Mouse (Mus musculus): ENCODE measurements around the gene Plcb3. TPM values are rescaled to one million over a fixed set of nuclear protein-coding genes. Genes with fewer than 3 reads are reported as not detected.

Plcb3 gene
- total RNA-seq, 2 experiments from 2014 or later = 18.1 to 19.3 TPM

DNA sequence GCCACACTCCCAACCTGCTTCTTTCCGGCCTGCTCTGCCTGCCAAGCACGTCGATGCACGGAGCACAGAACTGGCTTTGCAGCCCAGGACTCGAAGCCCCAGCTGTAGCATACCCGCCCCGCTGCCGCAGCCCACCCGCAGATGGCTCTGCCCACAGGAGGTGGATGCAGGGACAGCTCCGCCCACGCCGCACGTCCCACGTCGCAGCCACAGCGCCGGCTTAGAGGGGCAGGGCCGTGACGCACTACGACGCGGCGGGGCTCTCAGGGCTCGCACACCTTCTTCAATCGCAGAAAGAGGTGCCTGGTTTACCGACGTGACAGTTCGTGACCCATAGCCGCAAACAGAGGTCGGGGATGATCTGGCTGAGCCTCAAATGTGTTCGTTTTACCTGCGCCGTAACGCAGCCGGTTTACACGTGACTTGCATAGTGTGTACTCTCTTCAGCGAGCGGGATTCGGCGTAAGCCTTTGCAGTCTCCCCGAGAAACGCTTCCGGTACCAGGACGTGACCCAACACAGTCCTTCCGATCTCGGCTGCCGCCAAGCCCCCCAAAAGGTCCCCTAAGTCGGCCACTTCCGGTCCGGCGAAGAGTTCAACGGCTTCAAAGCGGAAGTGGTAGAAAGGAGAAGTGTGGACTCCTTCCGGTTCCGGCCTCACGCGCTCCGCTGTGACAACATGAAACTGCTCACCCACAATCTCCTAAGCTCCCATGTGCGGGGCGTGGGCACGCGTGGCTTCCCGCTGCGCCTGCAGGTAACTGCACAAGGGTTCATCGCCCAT lies 66.6 kb downstream of the Plcb3 start, which contains the start of the genes Trmt112 and Prdx5:
TSS of gene Trmt112 (plus strand) at position 192 of the 783 bp plus-strand sequence.
TSS of gene Prdx5 (minus strand) at position 600 of the 783 bp plus-strand sequence.
- peak; percentile 92 to 94 for DNase-seq
- intact Hi-C loops (cut with DNase I) = loop anchor here (2.0 kb wide), 1 partner anchor 69 kb away; the partner anchor contains the start of gene Rps6ka4

DNA sequence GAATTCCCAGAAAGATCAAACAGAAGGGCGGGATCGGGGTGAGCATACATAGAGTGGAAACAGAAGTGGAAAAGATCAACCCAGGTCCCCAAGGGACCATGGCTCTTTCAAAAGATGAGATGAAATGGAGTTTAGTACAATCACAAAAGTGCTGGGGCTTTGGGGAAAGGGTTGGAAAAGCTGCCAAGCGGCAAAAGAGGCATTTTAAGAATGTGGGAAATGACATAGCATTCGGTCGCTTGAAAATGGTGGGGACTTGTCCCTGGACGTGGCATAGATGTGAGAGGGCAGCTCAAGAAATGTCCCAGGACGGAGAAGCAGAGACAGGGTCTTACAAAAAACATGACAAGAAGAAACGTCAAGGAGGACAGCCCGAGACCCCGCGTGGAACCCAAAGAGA lies 67.2 kb downstream of the Plcb3 start:
- intact Hi-C loops (cut with DNase I) = loop anchor here (2.0 kb wide), 1 partner anchor 68 kb away; the partner anchor contains the start of gene Rps6ka4
- DNase-seq = no peak

DNA sequence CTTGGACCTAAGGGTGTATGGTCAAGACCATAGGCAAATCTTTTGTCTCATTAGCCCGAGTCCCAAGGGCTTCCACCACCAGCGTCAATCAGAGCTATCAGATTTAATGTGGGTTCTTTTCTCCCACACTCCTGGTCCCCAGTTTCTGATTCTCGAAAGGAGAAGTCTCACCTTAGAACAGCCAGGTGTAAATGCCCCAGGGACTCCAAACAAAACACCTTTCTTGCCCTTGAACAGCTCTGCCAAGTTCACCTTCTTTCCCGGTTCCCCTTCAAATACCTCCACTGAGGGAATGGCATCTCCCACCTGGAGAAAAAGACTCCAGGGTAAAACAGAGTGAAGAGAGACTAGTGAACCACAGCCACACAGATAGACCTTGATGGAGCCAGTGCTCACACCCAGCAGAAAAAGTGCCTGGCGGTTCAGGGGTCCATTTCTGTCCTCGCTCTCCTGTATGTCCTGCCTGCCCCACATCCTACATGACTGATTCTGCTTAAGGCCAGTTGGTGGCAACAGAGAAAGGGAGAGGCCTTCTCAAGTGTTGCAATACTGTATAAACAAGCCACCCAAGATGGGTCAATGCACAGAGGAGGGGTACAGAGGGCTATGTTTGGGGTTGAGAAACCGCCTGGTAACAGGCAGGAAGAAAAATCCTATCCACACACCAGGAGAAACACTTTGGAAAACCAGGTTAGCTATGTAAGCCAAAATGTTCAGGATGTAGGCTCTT lies 68.3 kb downstream of the Plcb3 start:
- DNase-seq = peak in 1 of 2 experiments; percentile 16
- intact Hi-C loops (cut with DNase I) = loop anchor here (2.0 kb wide), 1 partner anchor 67 kb away; the partner anchor contains the start of gene Rps6ka4

DNA sequence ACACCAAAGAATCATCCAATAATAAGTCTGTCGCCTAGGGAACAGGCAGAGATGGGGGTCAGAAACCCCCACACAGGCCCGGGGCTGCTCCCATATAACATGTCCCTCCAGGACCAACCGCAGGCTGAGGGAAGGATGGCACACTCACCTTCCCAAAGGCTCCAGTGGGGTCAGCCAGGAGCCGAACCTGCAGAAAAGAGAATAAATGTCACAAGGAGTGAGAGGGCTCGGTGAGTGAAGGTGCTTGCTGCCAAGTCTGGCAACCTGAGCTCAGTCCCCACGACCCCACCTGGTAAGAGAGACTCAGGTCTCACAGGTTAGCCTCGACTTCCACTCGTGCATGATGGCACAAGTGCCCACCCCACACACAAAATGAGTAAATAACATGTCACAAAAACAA lies 69.2 kb downstream of the Plcb3 start:
- intact Hi-C loops (cut with DNase I) = no loop called here
- DNase-seq = no peak

DNA sequence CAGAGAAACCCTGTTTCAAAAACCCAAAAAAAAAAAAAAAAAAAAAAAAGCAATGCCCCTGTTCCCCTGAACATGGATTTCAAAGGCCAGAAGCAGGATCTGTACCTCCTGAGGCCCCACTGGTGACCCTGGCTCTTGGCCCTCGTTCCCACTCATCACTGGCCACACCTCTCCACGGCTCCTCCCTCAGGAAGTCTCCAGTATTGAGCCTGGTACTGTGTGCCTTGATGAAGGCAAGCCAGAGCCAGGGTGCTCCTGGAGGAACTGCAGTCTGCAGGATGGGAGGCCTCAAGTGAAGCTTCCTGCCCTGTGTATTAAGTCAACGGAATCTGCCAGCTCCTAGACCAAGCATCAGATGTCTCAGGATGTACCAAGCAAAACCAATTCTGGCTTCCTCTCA lies 70.1 kb downstream of the Plcb3 start:
- intact Hi-C loops (cut with DNase I) = no loop called here
- no peak for DNase-seq

DNA sequence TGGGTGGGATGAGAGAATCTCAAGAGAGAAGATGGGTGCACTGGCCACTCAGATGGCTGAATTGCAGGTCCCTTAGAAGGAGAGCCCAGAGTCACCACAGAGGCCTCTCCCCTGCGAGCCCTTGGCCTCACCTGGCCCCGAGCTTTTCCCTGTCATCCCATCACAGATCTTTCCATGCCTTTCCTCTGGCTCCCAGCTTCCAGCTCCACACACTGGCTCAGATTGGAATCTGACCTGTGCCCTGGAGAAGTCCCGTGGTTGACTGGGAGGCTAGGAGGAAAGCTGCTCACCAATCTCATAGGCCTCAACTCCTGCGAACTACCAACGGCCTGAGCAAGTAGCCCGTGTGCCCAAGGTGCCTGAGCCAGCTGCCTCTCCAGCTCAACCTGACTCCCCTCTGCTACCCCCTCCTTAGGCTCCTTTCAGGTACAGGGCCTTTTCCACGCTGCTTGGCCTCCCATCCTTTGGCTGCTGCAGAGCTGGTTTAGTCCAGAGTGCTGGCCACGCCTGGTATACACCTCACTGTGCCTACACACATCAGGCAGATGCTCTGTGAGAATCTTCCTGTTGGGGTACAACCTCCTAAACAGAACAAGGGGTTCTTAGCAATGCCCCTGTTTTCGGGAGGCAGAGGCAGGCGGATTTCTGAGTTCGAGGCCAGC lies 70.6 kb downstream of the Plcb3 start:
- intact Hi-C loops (cut with DNase I) = no loop called here
- no peak for DNase-seq

DNA sequence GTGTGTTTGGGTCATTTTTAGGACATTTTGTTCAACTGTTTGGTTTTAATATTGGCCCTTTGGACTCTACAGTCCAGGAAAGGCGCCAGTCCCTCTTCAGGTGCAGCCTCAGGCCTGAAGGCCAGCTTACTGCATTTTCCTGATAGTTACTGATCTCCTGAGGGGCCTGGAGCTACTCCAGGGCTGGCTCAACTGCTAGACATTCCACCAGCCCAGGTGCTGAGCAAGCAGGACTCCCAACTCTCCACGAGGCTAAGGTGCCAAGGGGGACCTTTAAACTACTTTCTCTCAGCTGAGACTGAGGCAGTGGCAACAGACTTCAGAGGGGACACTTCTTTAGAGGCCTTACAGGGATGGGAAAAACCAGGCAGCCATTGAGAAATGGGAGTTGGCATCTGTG lies 71.4 kb downstream of the Plcb3 start:
- DNase-seq = no peak
- intact Hi-C loops (cut with DNase I) = no loop called here

DNA sequence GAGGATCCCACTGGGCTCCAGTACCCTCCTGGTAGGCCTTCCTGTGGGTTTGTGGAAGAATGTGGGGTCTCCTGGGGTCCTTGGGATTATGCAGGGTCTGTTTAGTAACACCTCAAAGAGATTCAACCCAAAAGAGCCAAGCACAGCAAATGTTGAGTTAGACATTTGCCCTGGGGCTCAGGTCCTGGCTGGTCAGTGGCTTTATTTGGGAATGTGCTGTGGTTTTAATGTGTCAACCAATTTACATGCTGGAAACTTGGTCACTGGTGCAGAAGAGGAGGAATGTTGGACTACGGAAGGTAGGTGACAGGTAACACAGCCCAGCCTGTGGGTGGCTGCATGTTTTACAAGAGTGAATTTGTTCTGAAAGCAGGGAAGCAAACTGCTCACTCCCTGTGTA lies 73.2 kb downstream of the Plcb3 start:
- DNase-seq = no peak
- intact Hi-C loops (cut with DNase I) = no loop called here

Small RNAs within 50 kb of the gene (microRNA-seq; reads per million reads assigned to microRNA genes)
- 5.2 to 8.7 reads per million in 2 experiments for gene Mir6990

Other genes starting within 250 kb of the Plcb3 start
- gene Rps6ka4, start 135.8 kb downstream of the Plcb3 start, total RNA-seq (2021) = 10 to 100 TPM; 22.7 to 25.9 TPM
- 1 to 10 TPM in 1 of 2 experiments, under 1 TPM in 1; 0.69 to 1.2 TPM for gene Ccdc88b, start 118.3 kb downstream of the Plcb3 start, total RNA-seq (2021)
- 10 to 100 TPM; 26.2 to 34.2 TPM for gene Trmt112, start 66.8 kb downstream of the Plcb3 start, total RNA-seq (2021)
- gene Prdx5, start 66.4 kb downstream of the Plcb3 start, total RNA-seq (2021) = 100 to 1,000 TPM; 455 to 461 TPM
- gene Esrra, start 54.7 kb downstream of the Plcb3 start, total RNA-seq (2021) = 100 to 1,000 TPM; 122 to 125 TPM
- gene Catsperz, start 51.1 kb downstream of the Plcb3 start, total RNA-seq (2021) = not detected
- gene Kcnk4, start 42.0 kb downstream of the Plcb3 start, total RNA-seq (2021) = under 1 TPM in 1 of 2 experiments, not detected in 1; 0.27 TPM
- 10 to 100 TPM; 30.8 to 34.1 TPM for gene Bad, start 34.6 kb downstream of the Plcb3 start, total RNA-seq (2021)
- gene Gpr137, start 34.0 kb downstream of the Plcb3 start, total RNA-seq (2021) = 10 to 100 TPM; 28.8 to 32.4 TPM
- gene Ppp1r14b, start 1.5 kb downstream of the Plcb3 start, total RNA-seq (2021) = 100 to 1,000 TPM; 168 to 180 TPM
- 10 to 100 TPM; 14.7 to 19.0 TPM for gene Fkbp2, start 4.0 kb upstream of the Plcb3 start, total RNA-seq (2021)
- 100 to 1,000 TPM; 284 to 285 TPM for gene Vegfb, start 11.2 kb upstream of the Plcb3 start, total RNA-seq (2021)
- gene Dnajc4, start 16.1 kb upstream of the Plcb3 start, total RNA-seq (2021) = 10 to 100 TPM; 59.4 to 62.4 TPM
- 10 to 100 TPM; 27.3 to 29.7 TPM for gene Nudt22, start 19.6 kb upstream of the Plcb3 start, total RNA-seq (2021)
- 10 to 100 TPM; 21.2 to 21.9 TPM for gene Trpt1, start 19.7 kb upstream of the Plcb3 start, total RNA-seq (2021)
- 1 to 10 TPM; 5.2 to 6.6 TPM for gene Fermt3, start 43.0 kb upstream of the Plcb3 start, total RNA-seq (2021)
- 100 to 1,000 TPM; 104 to 117 TPM for gene Stip1, start 63.5 kb upstream of the Plcb3 start, total RNA-seq (2021)
- 100 to 1,000 TPM; 168 to 172 TPM for gene Macrod1, start 80.3 kb upstream of the Plcb3 start, total RNA-seq (2021)
- gene Flrt1, start 129.3 kb upstream of the Plcb3 start, total RNA-seq (2021) = 1 to 10 TPM; 1.2 to 1.3 TPM
- gene Otub1, start 229.8 kb upstream of the Plcb3 start, total RNA-seq (2021) = 100 to 1,000 TPM; 102 to 104 TPM
- 100 to 1,000 TPM; 661 to 717 TPM for gene Cox8a, start 241.1 kb upstream of the Plcb3 start, total RNA-seq (2021)

All from heart, postnatal 10 days (tissue).